Mouse (Mus musculus) regulatory T cell (primary cell): ENCODE results near the gene Ethe1.

Experiments used
- in situ Hi-C: fragments of 300-600 bp; cut with MboI, MseI; formaldehyde crosslinking; loops from one replicate; pipeline ENCODE4 v1.15.1; 2025; ENCODE audit warnings: high pct_unique_total_duplicates

The Ethe1 gene

DNA sequence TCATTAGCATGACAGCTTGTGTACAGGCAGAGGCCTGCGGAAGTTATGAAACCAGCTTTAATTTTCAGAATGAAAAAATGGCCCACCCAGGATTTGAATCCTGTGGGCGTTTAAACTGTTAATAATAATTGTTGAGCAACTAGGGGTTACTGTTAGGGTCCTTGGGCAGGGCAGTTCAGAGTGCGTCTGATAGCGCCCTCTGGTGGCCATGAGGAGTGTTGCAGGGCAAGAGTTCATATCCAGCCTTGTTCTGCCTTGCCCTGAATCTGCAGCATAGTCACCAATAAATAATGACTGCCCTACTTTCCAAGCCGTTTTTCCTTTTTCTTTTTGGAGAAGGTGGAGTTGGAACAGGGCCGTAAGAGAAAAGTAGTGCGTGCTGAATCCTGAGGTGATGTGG is 66.3 kb downstream of the Ethe1 start:
- in situ Hi-C loops = no loop called here
